Mouse (Mus musculus) fibroblast of lung, adult 2 months (primary cell): ENCODE results near the gene Qtrt2.

Source experiments
- DNase-seq: peaks from one replicate; pipeline ENCODE4 v3.0.0-alpha.2; 2011; ENCODE audit warnings: low read depth

Gene Qtrt2

DNA sequence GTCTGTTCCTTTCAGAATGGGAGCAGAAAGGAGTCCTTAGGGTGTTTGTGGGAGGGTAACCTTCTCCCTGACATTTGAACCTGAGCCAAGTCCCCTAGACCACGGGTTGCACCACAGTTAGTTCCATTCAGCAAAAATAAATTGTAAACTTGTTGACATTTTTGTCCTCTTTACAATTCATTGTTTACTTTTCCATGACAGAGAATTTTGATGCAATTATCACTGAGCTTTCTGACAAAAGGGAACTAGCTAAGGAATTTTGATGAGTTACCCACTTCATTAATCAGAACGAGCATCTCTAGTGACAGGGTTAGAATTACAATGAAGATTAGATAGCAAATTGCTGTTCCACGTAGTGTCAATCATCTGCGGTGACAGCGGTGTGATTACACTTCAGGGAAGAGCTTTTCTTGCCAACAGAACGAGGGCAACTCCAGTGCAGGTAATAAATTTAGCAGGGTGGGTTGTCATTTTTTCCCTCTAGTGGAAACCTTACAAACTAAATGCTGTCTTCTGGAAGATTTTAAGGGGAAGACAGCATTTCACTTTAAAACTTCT, 1.5 kb downstream of the Qtrt2 start:
- no peak for DNase-seq

GRCm38 (mm10) chr16:43922630-43923029, 4.0 kb downstream of the Qtrt2 start:
- DNase-seq, result no peak

DNA sequence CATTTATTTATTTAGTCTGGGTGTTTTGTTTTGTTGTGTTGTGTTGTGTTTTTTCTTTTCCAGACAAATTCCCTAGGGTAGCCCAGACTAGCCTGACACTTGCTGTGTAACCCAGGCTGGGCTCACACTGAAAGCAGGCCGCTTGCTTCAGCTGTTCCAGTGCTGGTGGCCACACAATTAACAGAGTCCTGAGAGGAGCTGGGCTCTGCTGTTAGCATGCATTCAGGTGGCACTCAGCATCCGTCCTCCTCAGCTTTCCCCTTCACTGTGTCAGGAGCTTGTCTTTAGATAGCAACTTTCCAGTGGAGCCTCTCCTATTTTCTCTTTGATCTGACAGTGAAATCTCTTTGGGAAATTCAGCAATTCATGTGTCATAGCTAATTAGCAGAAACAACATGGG, 4.6 kb downstream of the Qtrt2 start:
- DNase-seq, result no peak

DNA sequence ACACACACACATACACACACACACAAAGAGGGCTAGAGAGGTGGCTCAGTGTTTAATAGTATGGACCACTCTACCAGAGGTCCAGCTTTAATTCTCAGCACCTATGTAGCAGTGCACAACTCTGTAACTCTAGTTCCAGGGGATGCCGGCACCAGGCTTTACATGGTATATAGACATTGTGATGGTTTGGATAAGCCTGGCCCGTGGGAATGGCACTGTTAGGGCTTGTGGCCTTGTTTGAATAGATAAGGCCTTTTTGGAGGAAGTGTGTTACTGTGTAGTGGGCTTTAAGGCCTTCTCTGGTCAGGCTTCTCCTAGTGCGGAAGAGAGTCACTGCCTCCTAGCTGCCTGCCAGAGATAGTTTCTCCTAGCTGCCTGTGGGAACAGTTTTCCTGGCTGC, 7.7 kb downstream of the Qtrt2 start:
- no peak for DNase-seq

- no peak for DNase-seq
Measured at GRCm38 (mm10) chr16:43908881-43909280, 17.7 kb downstream of the Qtrt2 start.

DNA sequence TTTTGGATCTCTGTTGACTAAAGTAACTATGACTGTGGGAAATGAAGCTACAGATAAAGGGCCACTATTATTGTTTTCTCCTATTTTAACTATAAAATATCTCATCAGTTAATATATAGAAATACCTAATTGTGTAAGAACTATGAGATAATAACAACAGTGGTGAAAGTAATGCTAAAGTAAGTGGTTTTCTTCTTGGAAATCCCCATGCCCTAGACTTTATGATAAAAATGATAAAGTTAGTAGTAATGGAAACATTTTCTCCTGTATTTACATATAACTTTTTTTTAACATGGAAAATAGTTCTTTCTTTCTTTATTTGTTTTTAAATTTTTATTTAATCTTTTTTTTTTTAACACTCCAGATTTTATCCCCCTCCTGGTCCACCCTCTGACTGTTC, 26.0 kb downstream of the Qtrt2 start:
- DNase-seq, result no peak

DNA sequence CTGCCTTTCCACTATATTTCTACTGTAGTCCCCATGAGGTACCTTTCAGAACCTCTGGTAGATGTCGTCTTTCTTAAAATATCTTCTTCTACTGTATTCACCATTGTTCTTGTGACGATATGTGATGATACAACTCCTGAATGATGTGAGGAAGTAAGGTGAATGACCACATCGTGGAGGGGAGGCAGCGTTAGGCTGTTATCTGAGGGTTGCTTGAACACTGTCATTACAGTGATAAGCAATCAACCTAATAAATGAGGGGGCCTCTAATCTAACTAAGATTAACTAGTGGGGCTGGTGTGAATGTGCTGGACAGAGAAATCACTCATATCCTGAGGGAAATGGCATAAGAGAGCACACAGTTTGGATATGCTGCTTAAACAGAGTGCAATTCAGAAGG, 26.5 kb downstream of the Qtrt2 start:
- DNase-seq, result no peak

DNA sequence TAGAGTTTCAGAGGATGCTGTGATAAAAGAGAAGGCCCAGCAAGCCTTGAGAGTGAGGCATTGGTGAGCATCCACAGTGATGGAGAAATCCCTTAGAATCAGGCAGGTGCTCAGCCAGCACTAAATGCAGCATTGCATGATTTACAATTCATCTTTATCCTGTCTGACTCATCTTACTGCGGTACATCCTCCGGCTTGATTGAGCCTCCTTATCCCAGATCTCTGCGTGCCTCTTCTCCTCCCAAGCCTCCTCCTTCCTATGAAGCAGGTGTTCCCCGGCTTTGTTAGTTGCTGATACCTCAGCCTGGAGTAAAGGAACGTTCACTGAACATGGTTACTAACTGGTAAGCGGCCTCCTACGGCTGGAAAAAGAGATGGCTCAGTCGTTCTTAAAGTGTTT, 32.1 kb downstream of the Qtrt2 start:
- no peak for DNase-seq

DNA sequence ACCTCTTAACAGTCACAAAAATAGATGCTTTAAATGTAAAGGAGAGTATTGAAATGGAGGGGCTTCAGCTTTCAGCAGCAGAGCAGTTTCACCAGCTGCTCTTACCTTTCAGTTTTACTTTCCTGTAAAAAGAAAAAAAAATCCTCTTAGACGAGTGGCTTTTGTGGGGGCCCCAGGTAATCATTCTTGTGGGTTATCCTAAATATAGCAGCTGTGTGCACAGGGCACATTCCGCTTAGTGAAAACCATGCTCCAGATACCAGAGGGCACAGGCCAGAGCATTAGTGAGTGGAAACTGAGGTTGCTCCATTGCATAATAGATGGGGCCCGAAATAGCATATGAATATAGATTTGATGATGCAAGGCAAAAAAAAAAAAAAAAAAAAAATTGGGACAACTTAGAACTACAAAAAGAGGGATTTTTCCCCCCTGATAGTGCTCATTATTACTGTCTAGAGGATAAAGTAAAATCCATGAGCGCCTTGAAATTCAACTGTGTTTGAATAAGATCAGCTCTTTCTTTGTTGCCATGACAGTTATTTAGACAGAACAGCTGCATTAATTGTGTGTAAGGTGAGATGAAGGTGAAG, 35.8 kb downstream of the Qtrt2 start:
- DNase-seq, result no peak

DNA sequence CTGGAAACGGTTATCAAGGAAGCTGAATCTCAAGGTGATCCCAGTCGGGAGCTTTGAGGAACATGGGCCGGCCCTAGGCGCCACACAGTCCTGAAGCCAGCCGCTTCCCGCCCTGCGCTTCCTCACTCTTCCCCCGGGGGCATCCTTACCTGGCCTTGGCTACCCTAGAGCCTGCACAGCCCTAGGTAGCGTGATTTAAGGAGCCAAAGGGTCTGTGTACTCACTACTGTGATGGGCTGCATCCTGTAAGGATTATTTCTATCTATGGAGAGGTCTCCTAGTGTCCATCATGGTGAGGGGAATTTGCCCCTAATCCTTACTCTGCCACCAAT, 36.6 kb downstream of the Qtrt2 start:
- no peak for DNase-seq

GRCm38 (mm10) chr16:43889208-43890004, 37.2 kb downstream of the Qtrt2 start, which contains the start of gene Ccdc191:
Gene Ccdc191, plus strand, starts transcription at chr16:43889800.
- peak; percentile 100 for DNase-seq

DNA sequence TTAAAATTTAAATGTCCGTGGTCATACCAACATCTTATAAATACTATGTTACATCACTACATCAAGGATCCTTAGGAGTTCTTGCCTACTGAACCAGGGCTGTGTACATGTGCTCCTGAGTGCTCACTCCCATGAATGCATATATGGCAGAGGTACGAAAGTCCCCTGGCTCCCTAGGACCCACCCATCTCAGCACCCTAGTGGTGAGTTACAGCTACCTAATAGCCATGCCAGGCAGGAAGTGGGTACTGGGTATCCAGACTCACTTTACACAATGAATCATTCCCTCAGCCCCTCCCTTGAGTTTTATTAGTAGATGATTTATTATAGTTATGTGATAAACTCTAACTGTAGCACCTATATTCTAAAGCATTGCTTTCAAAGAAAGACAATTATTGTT, 44.3 kb downstream of the Qtrt2 start:
- DNase-seq, result no peak

DNA sequence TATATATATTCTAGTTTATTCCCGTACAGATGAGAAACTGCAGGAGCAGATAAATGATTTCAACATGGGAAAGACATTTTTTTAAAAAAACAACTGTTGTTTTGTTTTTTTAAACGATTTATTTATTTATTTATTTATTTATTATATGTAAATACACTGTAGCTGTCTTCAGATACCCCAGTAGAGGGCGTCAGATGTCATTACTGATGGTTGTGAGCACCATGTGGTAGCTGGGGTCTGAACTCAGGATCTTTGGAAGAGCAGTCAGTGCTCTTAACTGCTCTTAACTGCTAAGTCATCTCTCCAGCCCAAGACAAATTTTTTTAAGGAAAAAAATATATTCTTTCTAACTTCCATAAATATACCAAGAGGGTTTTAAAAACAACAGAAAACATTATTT, 45.0 kb downstream of the Qtrt2 start:
- no peak for DNase-seq

DNA sequence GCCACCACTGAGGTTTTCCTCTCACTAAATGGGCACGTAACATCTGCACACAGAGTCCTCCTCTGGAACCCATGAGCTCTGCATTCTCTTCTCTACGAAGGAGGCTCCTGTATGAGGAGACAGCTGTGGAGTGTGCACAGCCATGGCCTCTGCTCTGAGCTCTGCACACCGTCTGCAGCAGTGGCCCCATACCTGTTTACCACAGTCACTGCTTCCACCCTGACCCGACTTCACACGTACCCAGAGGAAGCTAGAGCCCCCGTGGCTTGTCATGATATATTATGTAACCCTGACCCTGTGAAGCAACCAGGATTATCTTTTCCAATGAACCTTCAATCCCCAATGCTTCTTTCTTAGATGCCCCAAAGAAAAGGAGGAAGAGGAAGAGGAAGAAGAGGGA, 46.8 kb downstream of the Qtrt2 start:
- DNase-seq, result no peak

GRCm38 (mm10) chr16:43871419-43871818, 55.2 kb downstream of the Qtrt2 start:
- DNase-seq, result no peak

GRCm38 (mm10) chr16:43869805-43870204, 56.8 kb downstream of the Qtrt2 start:
- DNase-seq, result peak; percentile 49

- DNase-seq, result no peak
Measured at GRCm38 (mm10) chr16:43860624-43861023, 66.0 kb downstream of the Qtrt2 start.

DNA sequence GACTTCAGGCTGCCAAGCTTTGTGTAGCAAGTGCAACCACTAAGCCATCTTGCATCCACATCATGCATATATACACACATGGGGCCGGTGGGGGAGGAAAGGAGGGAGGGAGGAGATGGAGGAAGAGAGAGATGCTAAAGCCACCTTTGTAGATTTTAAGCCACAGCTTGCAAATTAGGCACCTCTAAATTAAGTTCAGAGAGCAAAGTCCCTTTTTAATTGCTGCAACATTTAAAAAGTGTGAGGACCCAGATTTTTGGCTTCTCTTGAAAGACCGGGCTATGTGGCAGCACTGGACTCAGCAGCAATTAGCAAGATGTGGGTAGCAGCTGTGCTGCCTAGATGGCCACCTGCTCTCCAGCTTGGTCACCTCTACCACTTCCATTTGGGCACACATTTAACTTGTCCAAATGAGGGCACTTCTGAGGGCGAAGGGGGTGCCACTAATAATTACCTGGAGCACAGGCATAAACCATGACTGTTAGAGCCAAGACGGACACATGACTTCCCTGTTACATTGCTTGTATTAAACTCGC, 67.6 kb downstream of the Qtrt2 start:
- DNase-seq, result no peak

DNA sequence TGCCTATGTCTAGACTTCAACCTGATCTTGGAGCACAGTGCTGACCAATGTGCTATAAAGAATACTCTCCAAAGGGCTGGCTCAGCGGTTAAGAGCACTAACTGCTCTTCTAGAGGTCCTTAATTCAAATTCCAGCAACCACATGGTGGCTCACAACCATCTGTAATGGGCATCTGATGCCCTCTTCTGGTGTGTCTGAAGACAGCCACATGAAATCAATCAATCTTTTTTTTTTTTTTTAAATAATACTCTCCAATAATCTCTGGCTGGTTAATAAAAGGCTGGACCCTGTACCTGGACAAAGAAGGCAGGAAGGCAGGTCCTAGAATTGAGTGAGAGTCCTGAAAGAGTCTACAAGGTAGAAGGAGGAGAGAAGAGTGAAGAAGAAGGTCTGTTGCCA, 76.8 kb downstream of the Qtrt2 start:
- no peak for DNase-seq

DNA sequence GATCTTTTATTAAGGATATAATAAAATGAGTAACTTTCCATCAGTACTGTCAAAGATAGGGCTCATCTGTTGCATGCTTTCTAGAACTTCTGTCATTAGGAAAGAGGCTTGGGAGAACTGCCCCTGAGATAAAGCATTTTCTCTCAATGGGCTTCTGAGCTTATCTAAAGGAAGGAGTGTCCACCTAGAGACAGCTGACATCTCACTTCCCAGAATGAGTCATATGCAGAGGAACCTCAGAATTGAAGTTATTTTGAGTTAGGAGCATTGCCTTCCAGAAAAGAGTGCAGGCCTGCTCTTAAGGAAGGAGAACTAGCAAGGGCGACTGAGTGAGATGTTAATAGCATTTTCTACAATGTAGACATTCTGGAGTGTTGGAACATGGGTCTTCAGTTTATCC, 85.4 kb downstream of the Qtrt2 start:
- no peak for DNase-seq

- DNase-seq, result no peak
Measured at GRCm38 (mm10) chr16:43831957-43832356, 94.7 kb downstream of the Qtrt2 start.

GRCm38 (mm10) chr16:43827492-43827891, 99.1 kb downstream of the Qtrt2 start:
- no peak for DNase-seq

DNA sequence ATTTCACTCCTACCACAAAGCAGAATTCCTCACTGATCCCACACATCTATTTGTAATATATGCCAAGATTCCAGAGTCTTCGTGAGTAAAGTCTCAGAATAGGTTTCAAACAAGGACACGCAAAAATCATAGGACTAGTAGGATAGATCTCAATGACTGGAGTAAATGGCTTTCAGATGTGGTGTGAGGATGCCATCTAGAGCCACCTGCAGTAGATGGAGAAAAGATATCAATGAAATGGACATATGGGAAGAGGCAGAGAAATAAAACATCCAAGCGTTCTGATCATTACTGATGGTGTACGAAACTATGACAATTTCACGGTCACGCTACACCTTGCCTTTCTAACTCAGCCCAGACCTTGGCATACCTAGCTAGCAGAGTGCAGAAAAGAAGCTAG, 108.2 kb downstream of the Qtrt2 start:
- DNase-seq, result no peak
